Mouse (Mus musculus) olfactory bulb, adult 2 months (tissue): ENCODE measurements at regions not wholly inside any gene's neighbourhood (a gene's known extent, or its start where the extent isn't known, plus 50 kb on each side); places are given as distances from the start of the nearest gene placed in this dataset.

Experiments used
- CTCF ChIP-seq: fragments of 200-500 bp; IDR thresholded peaks from 2 replicates; pipeline ENCODE4 v1.5.1; 2012; ENCODE audit warnings: low read depth, mild to moderate bottlenecking, low read length, moderate library complexity; ENCODE audit not compliant: insufficient read depth
- POLR2A ChIP-seq: fragments of 200-500 bp; IDR thresholded peaks from 2 replicates; pipeline ENCODE4 v1.6.1; 2012; ENCODE audit warnings: mild to moderate bottlenecking, low read depth, low read length, moderate library complexity; ENCODE audit not compliant: insufficient read depth

GRCm38 (mm10) chr5:111677847-111678311, 55.8 kb upstream of the Gm26897 start:
- TF ChIP-seq POLR2A (no peak), CTCF (no peak)
